Mouse (Mus musculus) CD4-positive, CD25-positive, alpha-beta regulatory T cell (primary cell): ENCODE data around the gene Sowahc. TPM values are rescaled to one million over a fixed set of nuclear protein-coding genes. Genes with fewer than 3 reads are reported as not detected.

Experiments
- polyA plus RNA-seq: library from polyadenylated mRNA; unstranded; fragments of 100-300 nt; shearing (Covaris generic); gene quantifications from one replicate; pipeline ENCODE4 v1.2.1, GENCODE M21; 2017

Sowahc gene
- polyA plus RNA-seq: 0.26 TPM

GRCm38 (mm10) chr10:59221473-59222270 is at the start of gene Sowahc, which contains the start of gene Sept10:
Gene Sowahc (plus strand): TSS chr10:59221953.
Gene Sept10 (minus strand): TSS chr10:59221847.

Other genes with a start within 250 kb of the Sowahc start
- 0.43 TPM for gene Sept10, start 106 bp upstream of the Sowahc start, polyA plus RNA-seq
- 69.0 TPM for gene P4ha1, start 101.3 kb downstream of the Sowahc start, polyA plus RNA-seq
- gene Gm10273, start 173.7 kb downstream of the Sowahc start, polyA plus RNA-seq: 102 TPM
- not detected for gene Pla2g12b, start 181.7 kb downstream of the Sowahc start, polyA plus RNA-seq
- 0.14 TPM for gene Oit3, start 219.8 kb downstream of the Sowahc start, polyA plus RNA-seq